Mouse (Mus musculus): ENCODE results near the gene Prss35.

DNA sequence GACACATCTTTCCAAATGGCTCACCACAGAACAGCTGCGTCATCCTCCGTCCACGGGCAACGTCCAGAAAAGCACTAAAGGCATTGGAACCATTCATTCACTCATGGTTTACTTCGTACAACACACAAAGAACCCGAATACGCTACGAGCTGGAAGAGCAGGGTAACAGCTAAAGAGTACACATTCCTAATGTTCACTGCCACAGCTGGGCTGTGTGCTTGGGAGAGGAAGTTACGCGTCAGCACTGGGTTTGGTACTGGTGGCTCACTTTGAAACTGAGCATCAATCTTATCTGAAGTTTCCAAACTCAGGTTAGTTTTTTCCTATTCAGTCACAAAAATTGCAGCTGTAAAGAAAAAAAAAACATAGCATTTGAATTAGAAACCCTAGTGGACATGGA lies 23.5 kb downstream of the Prss35 start:
- no peak for TF ChIP-seq GATA1 (IDR thresholded peaks at IDR 0.05; ENCODE audit: borderline replicate concordance, low read length)
- TF ChIP-seq FLI1 (IDR thresholded peaks at IDR 0.05; ENCODE audit: low read length): no peak

Data from megakaryocyte, embryonic 14.5 days (primary cell).